Mouse (Mus musculus) thymus, adult 18-20 months (tissue): ENCODE measurements around the gene Pyroxd1.
"Not testable (repeated sequence)": the region's sequence is repeated elsewhere in the genome, so short reads cannot be mapped to it uniquely, and the experiment has no call there.

Experiments
- DNase-seq, 2 experiments: peaks; one replicate each; pipeline ENCODE4 v3.0.0; 2022; ENCODE audit warnings: mixed read lengths in 2 of 2

The Pyroxd1 gene

GRCm38 (mm10) chr6:142345440-142346038 lies at the start of gene Pyroxd1:
Gene Pyroxd1 (plus strand): TSS chr6:142345654.
- peak; percentile 75 to 83 for DNase-seq

GRCm38 (mm10) chr6:142298098-142298497 lies 47.4 kb upstream of the Pyroxd1 start, which contains the start of gene Iapp:
Gene Iapp (plus strand): TSS chr6:142298423.
- DNase-seq = no peak

DNA sequence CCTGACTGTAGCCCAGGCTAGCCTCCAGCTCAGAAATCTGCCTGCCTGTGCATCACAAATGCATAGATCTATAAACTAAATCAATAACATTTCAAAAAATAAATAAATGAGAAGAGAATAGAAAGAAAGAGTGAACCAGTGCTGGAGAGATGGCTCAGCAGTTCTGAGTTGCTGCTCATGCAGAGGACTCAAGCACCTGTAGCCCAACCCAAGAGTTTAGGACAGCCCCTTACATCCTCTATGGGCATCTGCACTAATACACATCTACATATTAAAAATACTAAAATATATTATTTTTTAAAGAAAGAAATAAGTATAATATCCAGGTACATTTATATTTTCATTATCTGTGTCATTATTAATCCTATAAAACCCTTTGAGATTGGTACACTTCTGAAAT lies 40.4 kb upstream of the Pyroxd1 start:
- no peak for DNase-seq

- DNase-seq = no peak
Measured at GRCm38 (mm10) chr6:142314285-142314684, 31.2 kb upstream of the Pyroxd1 start.

- no peak for DNase-seq
Measured at GRCm38 (mm10) chr6:142317106-142317505, 28.3 kb upstream of the Pyroxd1 start.

GRCm38 (mm10) chr6:142322881-142323280 lies 22.6 kb upstream of the Pyroxd1 start, which contains the start of gene Slco1a5:
Gene Slco1a5 (minus strand): TSS chr6:142322981.
- no peak for DNase-seq

DNA sequence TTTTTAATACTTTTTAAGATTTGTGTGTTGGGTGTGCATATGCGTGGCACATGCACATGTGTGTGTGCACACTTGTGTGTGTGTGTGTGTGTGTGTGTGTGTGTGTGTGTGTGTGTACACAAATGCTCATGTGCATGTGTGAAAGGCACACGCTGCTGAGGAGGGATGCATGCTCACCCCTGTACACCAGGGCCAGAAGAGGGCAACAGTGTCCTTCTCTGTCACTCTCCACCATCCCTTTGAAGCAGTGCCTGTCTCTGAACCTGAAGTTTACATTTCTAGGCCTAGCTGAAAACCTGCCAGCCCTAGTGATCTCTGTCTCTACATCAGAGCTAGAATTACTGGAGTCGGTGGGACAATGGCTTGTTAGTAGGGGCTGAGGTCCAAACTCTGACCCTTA lies 18.9 kb upstream of the Pyroxd1 start:
- no peak for DNase-seq

- no peak for DNase-seq
Measured at GRCm38 (mm10) chr6:142329201-142329600, 16.3 kb upstream of the Pyroxd1 start.

GRCm38 (mm10) chr6:142338961-142339360 lies 6.5 kb upstream of the Pyroxd1 start:
- DNase-seq = no peak

DNA sequence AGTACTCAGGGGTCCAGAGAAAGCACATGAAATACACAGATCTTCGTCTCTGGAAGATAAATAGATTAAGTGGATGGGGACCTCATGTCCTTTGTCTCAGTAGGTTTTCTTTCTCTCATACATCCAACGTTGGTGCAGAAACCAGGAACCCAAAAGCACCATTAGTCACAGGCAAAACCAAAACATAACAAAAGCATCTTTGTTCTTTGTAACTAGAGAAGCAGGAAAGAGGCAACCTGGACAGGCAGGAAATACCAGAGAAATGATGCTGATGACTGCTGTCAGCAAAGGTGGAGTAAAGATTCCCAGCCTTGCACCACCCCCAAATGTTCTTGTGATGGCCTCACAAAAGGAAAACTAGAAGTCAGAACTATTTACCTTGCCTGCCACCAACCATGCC lies 5.9 kb upstream of the Pyroxd1 start:
- no peak for DNase-seq

DNA sequence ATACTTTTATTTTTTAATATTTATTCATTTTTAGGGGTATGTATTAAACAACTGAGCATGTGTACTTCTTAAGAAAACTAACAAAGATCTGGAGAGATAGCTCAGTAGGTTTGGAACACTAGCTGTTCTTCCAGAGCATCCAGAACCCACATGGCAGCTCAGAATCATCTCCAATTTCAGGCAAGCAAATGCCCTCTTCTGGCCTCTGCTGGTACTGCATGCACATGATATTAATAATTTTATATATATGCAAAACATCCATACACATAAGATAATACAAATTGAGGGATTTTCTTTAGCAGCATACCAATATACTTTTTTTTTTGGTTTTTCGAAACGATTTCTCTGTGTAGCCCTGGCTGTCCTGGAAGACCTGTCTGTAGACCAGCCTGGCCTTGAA lies 1.9 kb upstream of the Pyroxd1 start:
- no peak for DNase-seq

GRCm38 (mm10) chr6:142346181-142347110 lies 992 bp downstream of the Pyroxd1 start:
- DNase-seq = no peak

DNA sequence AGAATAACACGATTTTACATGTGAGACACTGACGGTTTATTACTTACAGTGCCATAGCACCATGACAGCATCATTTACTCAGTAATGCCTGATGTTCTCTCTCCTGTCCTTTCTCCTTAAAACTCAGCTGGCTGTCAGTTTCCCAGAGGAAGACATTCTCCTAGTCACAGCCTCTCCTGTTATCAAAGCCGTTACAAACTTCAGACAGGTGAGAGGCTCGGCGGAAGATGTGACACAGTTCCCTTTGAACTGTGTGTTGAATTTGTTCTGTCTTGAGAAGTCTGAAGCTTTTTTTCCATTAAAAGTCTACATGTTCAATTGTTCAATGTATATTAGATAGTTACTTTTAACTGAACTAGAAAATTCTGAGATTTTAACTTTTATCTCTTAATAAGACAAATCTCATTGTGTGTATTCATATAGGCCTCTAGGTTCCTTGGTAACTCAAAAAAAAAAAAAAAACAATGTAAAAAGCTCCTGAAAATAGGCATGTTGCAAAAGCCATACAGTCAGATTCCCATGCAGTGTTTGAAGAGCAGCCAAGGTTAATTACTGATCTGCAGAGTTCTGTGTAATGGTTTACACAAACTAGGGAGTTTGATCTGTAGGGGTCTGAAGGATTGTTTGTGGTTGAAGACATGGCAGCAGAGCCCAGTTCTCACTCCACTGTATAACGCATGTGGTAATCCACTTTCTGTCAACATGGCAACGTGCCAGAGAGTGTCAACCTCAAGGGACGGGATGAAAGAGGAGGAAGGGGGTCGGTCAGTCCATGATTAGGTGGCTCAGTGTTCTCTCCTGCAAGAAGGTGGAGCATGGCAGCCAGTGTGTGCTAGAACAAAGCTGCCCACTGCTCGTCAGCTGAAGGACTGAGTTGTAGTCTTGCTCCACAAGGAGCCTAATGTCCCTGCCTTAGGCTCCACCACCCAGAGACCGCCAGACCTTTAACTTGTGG lies 2.3 kb downstream of the Pyroxd1 start:
- DNase-seq = no peak

GRCm38 (mm10) chr6:142352099-142352498 lies 6.6 kb downstream of the Pyroxd1 start:
- DNase-seq = not testable (repeated sequence)

- no peak for DNase-seq
Measured at GRCm38 (mm10) chr6:142357106-142357505, 11.7 kb downstream of the Pyroxd1 start.

DNA sequence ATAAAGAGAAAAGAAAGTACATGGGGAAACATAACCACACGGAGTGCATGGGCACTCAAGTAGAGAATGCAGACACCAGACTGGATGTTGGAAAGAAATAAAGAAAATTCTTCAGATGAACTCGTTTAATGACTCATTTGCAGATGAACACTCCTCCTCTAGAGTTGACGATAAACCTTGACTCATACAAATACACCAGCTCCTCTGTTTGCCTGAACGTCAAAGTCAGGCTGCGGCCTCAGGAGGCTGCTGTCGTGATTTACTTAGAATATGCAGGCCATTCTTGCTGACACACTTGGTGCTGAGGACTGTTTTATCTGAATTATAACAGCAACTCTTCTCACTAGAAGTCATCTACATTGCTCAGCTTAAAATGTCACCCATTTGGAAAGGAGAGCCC lies 16.6 kb downstream of the Pyroxd1 start:
- no peak for DNase-seq

GRCm38 (mm10) chr6:142363019-142363576 lies 17.6 kb downstream of the Pyroxd1 start:
- DNase-seq = no peak

- no peak for DNase-seq
Measured at GRCm38 (mm10) chr6:142365742-142366472, 20.5 kb downstream of the Pyroxd1 start.

- no peak for DNase-seq
Measured at GRCm38 (mm10) chr6:142366473-142367018, 21.1 kb downstream of the Pyroxd1 start.

GRCm38 (mm10) chr6:142367565-142367964 lies 22.1 kb downstream of the Pyroxd1 start:
- no peak for DNase-seq

DNA sequence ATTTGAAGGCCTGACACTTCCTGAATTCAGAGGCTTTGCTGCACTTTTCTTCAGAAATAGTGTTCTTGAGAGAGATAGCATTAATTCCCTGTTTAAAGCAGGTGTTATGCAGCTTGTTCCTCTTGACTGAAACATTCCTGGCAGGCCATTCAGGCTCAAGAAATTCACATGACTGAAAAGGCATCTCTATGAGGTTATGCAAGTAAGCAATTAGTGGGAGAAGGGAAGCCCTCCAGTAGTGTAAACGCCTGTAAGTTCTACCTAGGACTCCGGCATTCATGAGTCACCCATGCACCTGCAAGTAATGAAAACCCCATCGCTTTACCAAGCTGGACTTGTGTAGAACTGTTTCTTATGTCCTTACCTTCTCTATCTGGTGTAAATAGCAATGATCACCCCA lies 24.1 kb downstream of the Pyroxd1 start:
- no peak for DNase-seq
